Mouse (Mus musculus) ES-E14 (cell line): ENCODE data around the gene Stam2.

Source experiments
- CHD2 ChIP-seq: IDR thresholded peaks from 2 replicates; pipeline ENCODE4 v1.6.1; 2014; ENCODE audit warnings: mild to moderate bottlenecking, low read depth, low read length, inconsistent platforms
- MAFK ChIP-seq: IDR thresholded peaks from 2 replicates; pipeline ENCODE4 v1.6.1; 2014; ENCODE audit warnings: mild to moderate bottlenecking, low read depth, low read length, inconsistent platforms; ENCODE audit not compliant: insufficient read depth
- ZC3H11A ChIP-seq: IDR thresholded peaks from 2 replicates; pipeline ENCODE4 v1.6.1; 2012; ENCODE audit warnings: low read depth, mild to moderate bottlenecking, inconsistent platforms, low read length, borderline replicate concordance

GRCm38 (mm10) chr2:52709417-52709816 is 32.7 kb downstream of the Stam2 start:
- TF ChIP-seq CHD2 = no peak
- no peak for TF ChIP-seq MAFK
- TF ChIP-seq ZC3H11A = no peak
